Comparison of ENCODE assay signal across 8 mouse cellular contexts in the genomic region with DNA sequence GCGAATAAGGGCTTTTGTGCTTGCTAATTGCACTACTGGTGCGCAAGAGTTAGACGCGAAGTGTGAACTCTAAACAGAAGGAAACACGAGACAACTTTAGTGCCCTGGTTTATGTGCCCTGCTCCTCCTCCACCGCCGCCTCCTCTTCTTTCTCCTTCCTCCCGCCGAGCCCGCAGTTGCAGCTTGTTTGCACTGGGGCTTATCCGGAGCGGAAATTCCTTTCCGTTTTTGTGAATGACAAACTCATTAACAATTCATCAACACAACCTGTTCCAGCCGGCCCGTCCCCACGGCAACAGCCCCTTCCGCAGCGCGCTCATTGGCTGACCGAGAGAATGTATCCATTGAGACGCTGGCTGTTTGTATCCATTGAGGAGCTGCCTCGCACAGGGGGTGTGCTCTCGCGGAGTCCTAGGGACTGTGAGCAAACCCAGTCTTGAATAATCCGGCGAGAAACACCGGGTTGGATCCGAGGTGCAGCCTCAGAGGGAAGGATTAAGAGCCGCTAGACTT. TPM values are rescaled to one million over a fixed set of nuclear protein-coding genes. Genes with fewer than 3 reads are reported as not detected.
DNase-seq lines count a peak whose midpoint lies in the region; ATAC-seq and TF ChIP-seq lines count a peak whose summit lies in the region.

A gene (plus strand): TSS at position 365 of the 513 bp plus-strand sequence.

- H3K36me3 ChIP-seq in hindbrain, postnatal 0 days (ENCODE audit: insufficient read depth, low read length) = no peaks in the 10 kb centered on the region

- TF ChIP-seq CTCF in gastrocnemius, adult 2 months (IDR thresholded peaks at IDR 0.05) = peak; percentile 4; the same call in 1 of the 2 replicates
- TF ChIP-seq CTCF in hindbrain, postnatal 0 days (IDR thresholded peaks at IDR 0.05; ENCODE audit: low read depth) = no peak; the same call in 1 of the 2 replicates
- TF ChIP-seq CTCF in left cerebral cortex, adult 2 months (IDR thresholded peaks at IDR 0.05) = peak; percentile 25

- DNase-seq in R1 (ENCODE audit: low read depth, low spot score) = peak; percentile 100
- peak; percentile 81 to 83 for DNase-seq in cerebellum, postnatal 36 days
- DNase-seq in gastrocnemius, adult 2 months = peak; percentile 92
- DNase-seq in hindbrain, postnatal 0 days (ENCODE audit: low spot score) = peak; percentile 98
- DNase-seq in left cerebral cortex, adult 2 months (ENCODE audit: extremely low spot score in 1 of 2, low spot score in 2 of 2) = peak; percentile 95 to 96
- peak; percentile 97 to 98 for DNase-seq in right cerebral cortex, adult 2 months (ENCODE audit: low spot score in 2 of 2)
- peak; percentile 96 for DNase-seq in urinary bladder, postnatal 14 days (ENCODE audit: low spot score)

- no peaks in the 10 kb centered on the region for H3K27me3 ChIP-seq in hindbrain, postnatal 0 days (ENCODE audit: insufficient read depth, low read length)

- H3K4me2 ChIP-seq in hindbrain, postnatal 0 days (ENCODE audit: low read depth, low read length) = peak within 1 kb of the TSS; percentile 94

- H3K9me3 ChIP-seq in hindbrain, postnatal 0 days (ENCODE audit: low read length) = no peaks in the 10 kb centered on the region

- intact Hi-C loops in gastrocnemius, adult 2 months (cut with DNase I) = loop anchor here (5.0 kb wide), 3 partner anchors 61 to 314 kb away; no protein-coding TSS in a partner anchor
- intact Hi-C loops in left cerebral cortex, adult 2 months (cut with DNase I) = loop anchor here (2.0 to 5.0 kb wide), 9 partner anchors 48 to 354 kb away; a partner anchor contains a TSS

- peak within 1 kb of the TSS; percentile 86 for H3K4me3 ChIP-seq in gastrocnemius, adult 2 months
- peak within 1 kb of the TSS; percentile 78 for H3K4me3 ChIP-seq in hindbrain, postnatal 0 days (ENCODE audit: low read length)
- peak within 1 kb of the TSS; percentile 82 for H3K4me3 ChIP-seq in left cerebral cortex, adult 2 months

- no peaks in the 10 kb centered on the region for H3K4me1 ChIP-seq in hindbrain, postnatal 0 days (ENCODE audit: insufficient read depth, low read length)

- ATAC-seq in hindbrain, postnatal 0 days = peak; percentile 97
- ATAC-seq in megakaryocyte, adult 5-6 weeks (ENCODE audit: poor library complexity, severe bottlenecking) = peak; percentile 68

- WGBS in hindbrain, postnatal 0 days = under 1% methylated on average over 29 of the region's 29 CpGs

- peak within 1 kb of the TSS; percentile 95 for H3K27ac ChIP-seq in gastrocnemius, adult 2 months
- peak within 1 kb of the TSS; percentile 96 for H3K27ac ChIP-seq in hindbrain, postnatal 0 days
- peak within 1 kb of the TSS; percentile 97 for H3K27ac ChIP-seq in left cerebral cortex, adult 2 months

- H3K9ac ChIP-seq in hindbrain, postnatal 0 days (replicated peaks; ENCODE audit: low read length) = peak within 1 kb of the TSS; percentile 84

RNA-seq across cellular contexts. Expression of the gene that starts here (rescaled TPM):
- total RNA-seq in gastrocnemius, adult 2 months (2021) = 10 to 100 TPM; 12.8 TPM
- 65.3 and 74.0 TPM in 2 replicates for total RNA-seq in hindbrain, postnatal 0 days (2014; rRNA removed)
- polyA plus RNA-seq in hindbrain, postnatal 0 days (2015; fragmentation: Nextera tagmentation; extraction: Ambion mirVana) = 32.5 and 35.2 TPM in 2 replicates
- 100 to 1,000 TPM; 101 to 116 TPM for total RNA-seq in left cerebral cortex, adult 2 months (2021)
- total RNA-seq in megakaryocyte, adult 5-6 weeks (2015) = 47.6 and 51.1 TPM in 2 replicates
- total RNA-seq in megakaryocyte, adult 5-6 weeks (2017) = 43.1 and 48.9 TPM in 2 replicates

Comparison
In these comparisons a context has a peak if more than half of its experiments do, and no peak if none do; other contexts are left out.
1. Peak in every context shown above with its lines: DNase-seq, ATAC-seq, H3K4me3 ChIP-seq and H3K27ac ChIP-seq.